Comparison of ENCODE assay signal across 8 mouse cellular contexts in genomic region chrX:7883841-7884567, GRCm38 (mm10). TPM values are rescaled to one million over a fixed set of nuclear protein-coding genes. Genes with fewer than 3 reads are reported as not detected.
DNase-seq lines count a peak whose midpoint lies in the region; ATAC-seq lines count a peak whose summit lies in the region.

Slc35a2 (plus strand) TSS chrX:7884028.

- ATAC-seq in megakaryocyte progenitor cell, adult 5-6 weeks (replicated peaks; ENCODE audit: poor library complexity): peak; percentile 84

- peak; percentile 96 for DNase-seq in adipocyte (ENCODE audit: low spot score)
- peak; percentile 89 for DNase-seq in embryo, embryonic 10 days (ENCODE audit: low spot score)
- peak; percentile 76 for DNase-seq in gastrocnemius, postnatal 10 days
- peak; percentile 84 for DNase-seq in induced T-regulatory cell, adult 2 months (ENCODE audit: low read depth)
- DNase-seq in left cerebral cortex, adult 9 months (ENCODE audit: low spot score in 2 of 2): peak; percentile 73 to 86
- DNase-seq in right cerebral cortex, postnatal 14 days: peak; percentile 66
- peak; percentile 71 to 89 for DNase-seq in urinary bladder, postnatal 36 days (ENCODE audit: low spot score in 2 of 2)

RNA-seq across cellular contexts. Expression of gene Slc35a2, which starts in this region (rescaled TPM):
- 10 to 100 TPM in 1 of 2 experiments, 1 to 10 TPM in 1; 10.0 to 14.8 TPM for total RNA-seq in gastrocnemius, postnatal 10 days (2021)
- 8.9 and 10.4 TPM in 2 replicates for total RNA-seq in megakaryocyte progenitor cell, adult 5-6 weeks (2015)
- 12.2 and 25.1 TPM in 2 replicates for total RNA-seq in megakaryocyte progenitor cell, adult 5-6 weeks (2017)

Comparison
In these comparisons a context has a peak if more than half of its experiments do, and no peak if none do; other contexts are left out.
1. Peak in every context shown above with its lines: DNase-seq and ATAC-seq.